Comparison of ENCODE assay signal across 8 mouse cellular contexts in genomic region chr6:73222841-73223526, GRCm38 (mm10). TPM values are rescaled to one million over a fixed set of nuclear protein-coding genes. Genes with fewer than 3 reads are reported as not detected.
DNase-seq lines count a peak whose midpoint lies in the region; ATAC-seq lines count a peak whose summit lies in the region.

No protein-coding gene starts in this region.

- H3K27ac ChIP-seq in lung, embryonic 16.5 days (ENCODE audit: low read length): peak overlapping the region; percentile 89

- H3K36me3 ChIP-seq in megakaryocyte, embryonic 14.5 days (replicated peaks; ENCODE audit: low read length): no peaks in the 10 kb centered on the region
- no peaks in the 10 kb centered on the region for H3K36me3 ChIP-seq in lung, embryonic 16.5 days (ENCODE audit: control insufficient read depth, insufficient read depth, low read length)

- peak; percentile 73 for DNase-seq in forelimb bud, embryonic 11.5 days (ENCODE audit: low read depth, low spot score)
- DNase-seq in heart, postnatal 4 days: peak; percentile 97
- peak; percentile 34 for DNase-seq in layer of hippocampus, adult 9-11 months
- DNase-seq in right cerebral cortex, adult 2 months (ENCODE audit: low spot score in 2 of 2): peak; percentile 49 to 52
- DNase-seq in spleen, postnatal 14 days (ENCODE audit: low spot score in 2 of 2): no peak

- peaks cover 32% of the 10 kb centered on the region for H3K27me3 ChIP-seq in megakaryocyte, embryonic 14.5 days (replicated peaks)
- no peaks in the 10 kb centered on the region for H3K27me3 ChIP-seq in lung, embryonic 16.5 days (ENCODE audit: control insufficient read depth, insufficient read depth, low read depth, low read length)

- ATAC-seq in megakaryocyte, adult 5-6 weeks (ENCODE audit: poor library complexity, severe bottlenecking): no peak
- ATAC-seq in lung, embryonic 16.5 days (ENCODE audit: low read depth): peak; percentile 85

- peak overlapping the region; percentile 74 for H3K4me3 ChIP-seq in megakaryocyte, embryonic 14.5 days (replicated peaks)
- peak overlapping the region; percentile 16; the same call in 1 of the 2 replicates for H3K4me3 ChIP-seq in lung, embryonic 16.5 days (ENCODE audit: low read length)

- H3K4me2 ChIP-seq in lung, embryonic 16.5 days (ENCODE audit: low read depth, low read length): peak overlapping the region; percentile 48

- H3K4me1 ChIP-seq in megakaryocyte, embryonic 14.5 days: peaks cover 13% of the 10 kb centered on the region
- peaks cover 5% of the 10 kb centered on the region; the same call in 1 of the 2 replicates for H3K4me1 ChIP-seq in lung, embryonic 16.5 days (replicated peaks; ENCODE audit: control insufficient read depth, insufficient read depth, low read length)

- WGBS in lung, embryonic 16.5 days: 3% methylated on average over 8 of the region's 10 CpGs

- H3K9ac ChIP-seq in lung, embryonic 16.5 days (ENCODE audit: low read length): peak overlapping the region; percentile 20; the same call in 1 of the 2 replicates

- H3K9me3 ChIP-seq in megakaryocyte, embryonic 14.5 days: no peaks in the 10 kb centered on the region; the same call in 1 of the 2 replicates
- H3K9me3 ChIP-seq in lung, embryonic 16.5 days (ENCODE audit: control insufficient read depth, low read length): no peaks in the 10 kb centered on the region

RNA-seq across cellular contexts. Expression of gene Dnah6, which starts 1.5 kb away (rescaled TPM):
- polyA plus RNA-seq in megakaryocyte, embryonic 14.5 days (2012; ENCODE audit: insufficient read depth, low replicate concordance): not detected in 2 replicates
- total RNA-seq in megakaryocyte, adult 5-6 weeks (2015): 0.11 and 0.48 TPM in 2 replicates
- total RNA-seq in megakaryocyte, adult 5-6 weeks (2017): 0.41 and 0.44 TPM in 2 replicates
- 1 to 10 TPM in 1 of 2 experiments, under 1 TPM in 1; 0.95 to 1.1 TPM for total RNA-seq in heart, postnatal 4 days (2021)
- polyA plus RNA-seq in lung, embryonic 16.5 days (2015; fragmentation: Nextera tagmentation; extraction: Ambion mirVana): 0.54 and 0.78 TPM in 2 replicates

RNA-seq across cellular contexts. Expression of gene Suclg1, which starts 25.2 kb away (rescaled TPM):
- 22.8 and 87.7 TPM in 2 replicates for polyA plus RNA-seq in megakaryocyte, embryonic 14.5 days (2012; ENCODE audit: insufficient read depth, low replicate concordance)
- 55.7 and 78.0 TPM in 2 replicates for total RNA-seq in megakaryocyte, adult 5-6 weeks (2015)
- total RNA-seq in megakaryocyte, adult 5-6 weeks (2017): 43.4 and 45.9 TPM in 2 replicates
- 100 to 1,000 TPM; 389 to 429 TPM for total RNA-seq in heart, postnatal 4 days (2021)
- 148 and 151 TPM in 2 replicates for polyA plus RNA-seq in lung, embryonic 16.5 days (2015; fragmentation: Nextera tagmentation; extraction: Ambion mirVana)

Comparison
In these comparisons a context has a peak if more than half of its experiments do, and no peak if none do; other contexts are left out.
1. DNase-seq: peak in forelimb bud, embryonic 11.5 days (single experiment), heart, postnatal 4 days (single experiment), layer of hippocampus, adult 9-11 months (single experiment) and right cerebral cortex, adult 2 months (2 of 2); none in spleen, postnatal 14 days (0 of 2).
2. RNA of gene Suclg1, which starts 25.2 kb away (total RNA-seq): 389 to 429 TPM in heart, postnatal 4 days; 43.4 to 78.0 TPM in megakaryocyte, adult 5-6 weeks; every median in the first group is over 4 times any median in the second.